ENCODE assay signal across 26 mouse cellular contexts in the genomic region with DNA sequence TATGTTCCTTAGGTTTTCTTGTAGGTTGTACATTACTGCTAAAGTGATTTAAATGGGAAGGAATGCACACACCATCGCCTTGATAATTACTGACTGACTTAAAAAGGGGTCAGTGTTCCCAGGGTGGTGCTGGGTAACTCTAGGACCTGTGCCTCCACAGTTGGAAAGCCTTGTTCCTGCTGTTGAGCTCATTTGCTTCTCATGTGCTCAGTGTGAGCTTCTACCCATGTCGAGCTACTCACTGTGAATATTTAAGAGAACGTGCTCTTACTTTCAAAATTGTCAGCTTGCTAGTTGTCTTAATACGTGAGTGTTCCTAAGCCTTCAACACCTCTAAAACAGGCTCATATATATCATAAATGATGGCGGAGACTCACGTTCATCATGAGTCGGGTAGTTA.
"Had no signal": no experiment of that assay in that cellular context is flagged by ENCODE, and none has a peak within 500 bp of the region (broad histone marks: within the 10 kb centered on the region; RNA-seq: fewer than 3 reads in every experiment).

No protein-coding gene starts in this region.

- H3K4me3 ChIP-seq: gastrocnemius, adult 2 months; heart, embryonic 10.5 days; heart, embryonic 12.5 days; hindbrain, embryonic 10.5 days; hindbrain, embryonic 12.5 days; intestine, embryonic 15.5 days; limb, embryonic 13.5 days; limb, embryonic 15.5 days; liver, embryonic 12.5 days had no signal

- DNase-seq: gastrocnemius, adult 2 months; gastrocnemius, postnatal 10 days; gastrocnemius, postnatal 25 days; heart, adult 18-20 months; heart, postnatal 10 days; heart, postnatal 4 days; kidney, adult 18-20 months; kidney, adult 8-10 months; kidney, postnatal 14 days; kidney, postnatal 36 days; layer of hippocampus, adult 9-11 months; layer of hippocampus, postnatal 36 days; left cerebral cortex, postnatal 4 days; lung, adult 18-20 months had no signal

- ATAC-seq: inflammation-experienced regulatory T-cells, adult 6 months; intestine, embryonic 15.5 days; intestine, postnatal 0 days; liver, embryonic 12.5 days had no signal

- H3K27ac ChIP-seq: gastrocnemius, adult 2 months; heart, embryonic 10.5 days; hindbrain, embryonic 10.5 days; hindbrain, embryonic 12.5 days; hindbrain, embryonic 14.5 days; intestine, embryonic 15.5 days; limb, embryonic 13.5 days; limb, embryonic 15.5 days; liver, embryonic 12.5 days; liver, embryonic 14.5 days had no signal

- H3K4me2 ChIP-seq: heart, embryonic 12.5 days; hindbrain, embryonic 12.5 days; hindbrain, embryonic 14.5 days; intestine, embryonic 15.5 days; limb, embryonic 13.5 days; limb, embryonic 15.5 days; liver, embryonic 12.5 days had no signal

- H3K9me3 ChIP-seq: heart, embryonic 10.5 days; heart, embryonic 12.5 days; hindbrain, embryonic 10.5 days; hindbrain, embryonic 12.5 days; intestine, embryonic 15.5 days; limb, embryonic 13.5 days; limb, embryonic 15.5 days; liver, embryonic 12.5 days had no signal

- H3K36me3 ChIP-seq: heart, embryonic 10.5 days; intestine, embryonic 15.5 days had no signal

- H3K4me1 ChIP-seq: heart, embryonic 10.5 days; heart, embryonic 12.5 days; hindbrain, embryonic 10.5 days; hindbrain, embryonic 12.5 days; intestine, embryonic 15.5 days; limb, embryonic 13.5 days; limb, embryonic 15.5 days had no signal

- H3K9ac ChIP-seq: heart, embryonic 12.5 days; hindbrain, embryonic 12.5 days; hindbrain, embryonic 14.5 days; intestine, embryonic 15.5 days; limb, embryonic 13.5 days; limb, embryonic 15.5 days; liver, embryonic 12.5 days; liver, embryonic 14.5 days had no signal

- H3K27me3 ChIP-seq: heart, embryonic 12.5 days; hindbrain, embryonic 12.5 days; intestine, embryonic 15.5 days; limb, embryonic 13.5 days; limb, embryonic 15.5 days; liver, embryonic 12.5 days had no signal
